Mouse (Mus musculus): ENCODE results near the gene H2-M10.1.
"Not testable (repeated sequence)": the region's sequence is repeated elsewhere in the genome, so short reads cannot be mapped to it uniquely, and the experiment has no call there.

Gene H2-M10.1

DNA sequence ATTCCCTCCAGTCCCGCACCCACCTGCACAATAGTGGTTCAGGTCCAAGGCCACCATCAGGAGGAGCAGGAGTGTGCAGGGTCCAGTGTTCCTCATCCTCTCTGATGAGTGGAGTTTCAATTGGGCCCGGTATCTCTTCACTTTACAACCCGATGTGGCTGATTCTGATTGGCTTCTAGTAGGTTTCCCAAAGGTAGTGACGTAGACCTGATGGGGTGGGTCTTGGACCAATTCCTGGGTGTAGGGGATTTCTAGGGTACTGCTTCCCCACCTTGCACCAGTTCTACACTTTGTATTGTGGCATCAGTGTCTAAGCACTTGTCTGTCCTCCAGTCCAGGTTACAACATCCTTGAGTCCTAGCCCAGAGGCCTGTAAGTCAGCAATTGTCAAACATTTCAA lies at the start of gene H2-M10.1:
TSS of gene H2-M10.1 (minus strand) at position 101 of the 400 bp plus-strand sequence.
- DNase-seq (ENCODE audit: low spot score in 2 of 2): no peak

- not testable (repeated sequence) for DNase-seq (ENCODE audit: low spot score in 2 of 2)
Measured at GRCm38 (mm10) chr17:36368317-36368716, 42.4 kb upstream of the H2-M10.1 start, which contains the start of gene H2-M10.3. H2-M10.3 (minus strand) TSS chr17:36368417.

- DNase-seq (ENCODE audit: low spot score in 2 of 2): not testable (repeated sequence)
Measured at GRCm38 (mm10) chr17:36362404-36362803, 36.4 kb upstream of the H2-M10.1 start.

DNA sequence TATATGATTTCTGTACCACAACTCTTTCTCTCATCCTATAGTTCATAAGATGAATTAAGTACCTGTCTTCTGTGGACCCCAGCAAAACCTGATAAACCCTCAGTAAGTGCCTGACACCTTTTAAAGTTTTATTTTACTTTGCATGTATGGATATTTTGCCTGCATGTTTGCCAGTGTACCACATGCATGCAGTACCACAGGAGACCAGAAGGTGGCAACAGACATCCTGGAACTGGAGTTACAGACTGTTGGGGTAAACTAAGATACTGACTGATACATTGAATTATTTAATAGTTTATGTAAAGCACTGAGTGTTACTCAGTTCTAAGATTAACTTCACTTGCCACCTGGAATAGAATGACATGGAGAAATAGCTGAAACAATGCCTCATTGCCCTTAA lies 31.6 kb upstream of the H2-M10.1 start:
- DNase-seq (ENCODE audit: low spot score in 2 of 2): peak in 1 of 2 experiments; percentile 44

DNA sequence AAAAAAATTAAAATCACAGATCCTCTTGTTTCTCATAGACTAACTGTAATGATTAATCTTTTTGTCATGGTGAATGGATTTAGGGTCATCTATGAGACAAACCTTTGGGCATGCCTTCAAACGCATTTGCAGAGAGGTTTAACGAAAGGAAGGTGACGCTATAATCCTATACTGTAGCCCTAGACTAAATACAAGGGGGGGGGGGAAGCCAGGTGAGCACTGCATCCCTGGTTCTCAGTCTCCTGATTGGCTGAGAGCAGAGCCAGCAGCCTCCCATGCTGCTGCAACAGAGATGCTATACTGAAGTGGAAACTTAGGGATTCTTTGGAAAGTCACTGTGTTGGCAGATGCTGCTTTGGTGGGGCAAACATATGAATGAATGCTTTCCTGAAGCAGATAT lies 29.8 kb upstream of the H2-M10.1 start:
- DNase-seq (ENCODE audit: low spot score in 2 of 2): no peak

GRCm38 (mm10) chr17:36355343-36355742 lies 29.4 kb upstream of the H2-M10.1 start:
- DNase-seq (ENCODE audit: low spot score in 2 of 2): peak; percentile 57 to 77

GRCm38 (mm10) chr17:36315689-36316253 lies 10.2 kb downstream of the H2-M10.1 start:
- DNase-seq (ENCODE audit: low spot score in 2 of 2): no peak

DNA sequence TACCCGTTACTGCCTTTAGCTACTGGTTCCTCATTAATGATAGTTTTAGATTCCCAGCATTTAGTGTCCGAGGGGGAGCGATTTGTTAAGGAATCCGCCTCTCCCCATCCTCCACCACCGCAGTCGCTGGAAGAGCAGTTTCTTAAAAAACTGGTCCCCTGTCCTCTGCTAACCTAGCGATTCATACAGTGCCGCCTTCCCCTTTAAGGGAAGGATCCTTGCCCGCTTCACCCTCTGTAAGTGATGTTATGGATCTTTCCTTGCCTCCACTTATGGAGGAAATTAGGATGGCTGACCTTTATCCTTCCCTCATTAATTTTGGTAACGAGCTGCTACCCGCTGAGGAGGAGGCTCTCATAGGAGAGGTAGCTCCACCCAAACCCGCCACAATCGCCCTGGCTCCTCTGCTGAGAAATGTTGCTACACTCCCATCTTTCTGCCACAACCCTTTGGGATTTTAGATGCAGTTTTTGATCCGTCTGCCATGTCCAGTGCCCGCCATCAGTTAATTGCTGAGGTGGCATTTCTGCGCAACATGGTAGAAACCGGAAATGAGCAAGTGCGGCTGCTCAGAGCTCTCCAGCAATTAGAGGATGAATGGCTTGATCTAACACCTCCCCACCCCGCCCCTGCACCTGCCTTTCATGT lies 10.8 kb downstream of the H2-M10.1 start:
- peak; percentile 47 to 49 for DNase-seq (ENCODE audit: low spot score in 2 of 2)

DNA sequence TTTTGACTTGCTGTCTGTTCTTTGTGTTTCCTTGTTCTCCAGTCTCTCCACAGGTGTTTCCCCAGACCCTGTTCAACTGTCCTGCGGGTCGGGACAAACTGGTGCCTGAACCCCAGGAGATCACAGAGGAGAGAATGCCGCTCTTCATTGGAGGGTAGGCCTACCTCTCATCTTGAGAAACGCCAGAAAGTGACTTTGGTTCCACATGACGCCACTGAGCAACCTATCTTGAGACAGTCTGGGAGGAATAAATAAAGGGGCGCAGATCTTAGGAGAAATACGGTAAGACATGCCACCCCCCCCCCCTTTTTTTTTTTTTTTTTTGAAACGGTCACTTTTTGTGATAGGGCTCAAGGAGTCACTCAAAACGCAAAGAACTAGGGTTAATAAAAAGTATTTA lies 11.4 kb downstream of the H2-M10.1 start:
- peak in 1 of 2 experiments; percentile 14 for DNase-seq (ENCODE audit: low spot score in 2 of 2)

- no peak for DNase-seq (ENCODE audit: low spot score in 2 of 2)
Measured at GRCm38 (mm10) chr17:36309293-36309692, 16.7 kb downstream of the H2-M10.1 start.

GRCm38 (mm10) chr17:36308855-36309254 lies 17.1 kb downstream of the H2-M10.1 start:
- peak; percentile 70 to 90 for DNase-seq (ENCODE audit: low spot score in 2 of 2)

DNA sequence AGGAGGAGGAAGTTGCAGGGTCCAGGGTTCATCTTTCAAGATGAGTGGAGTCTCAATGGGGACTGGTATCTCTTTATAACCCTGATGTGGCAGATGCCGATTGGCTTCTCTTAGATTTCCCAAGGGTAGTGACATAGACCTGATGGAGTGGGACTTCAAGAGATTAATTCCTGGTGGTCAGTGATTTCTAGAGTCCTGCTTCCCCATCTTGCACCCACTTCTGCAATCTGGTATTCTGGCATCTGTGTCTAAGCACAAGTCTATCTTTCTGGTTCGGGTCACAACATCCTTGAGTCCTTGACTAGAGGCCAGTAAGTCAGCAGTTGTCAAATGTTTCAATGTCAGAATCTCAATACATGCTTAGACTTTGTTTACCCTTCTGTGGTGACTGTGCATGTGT lies 39.6 kb downstream of the H2-M10.1 start, which contains the start of gene H2-M10.2:
TSS of gene H2-M10.2 (minus strand) at position 101 of the 400 bp plus-strand sequence.
- DNase-seq (ENCODE audit: low spot score in 2 of 2): no peak

DNA sequence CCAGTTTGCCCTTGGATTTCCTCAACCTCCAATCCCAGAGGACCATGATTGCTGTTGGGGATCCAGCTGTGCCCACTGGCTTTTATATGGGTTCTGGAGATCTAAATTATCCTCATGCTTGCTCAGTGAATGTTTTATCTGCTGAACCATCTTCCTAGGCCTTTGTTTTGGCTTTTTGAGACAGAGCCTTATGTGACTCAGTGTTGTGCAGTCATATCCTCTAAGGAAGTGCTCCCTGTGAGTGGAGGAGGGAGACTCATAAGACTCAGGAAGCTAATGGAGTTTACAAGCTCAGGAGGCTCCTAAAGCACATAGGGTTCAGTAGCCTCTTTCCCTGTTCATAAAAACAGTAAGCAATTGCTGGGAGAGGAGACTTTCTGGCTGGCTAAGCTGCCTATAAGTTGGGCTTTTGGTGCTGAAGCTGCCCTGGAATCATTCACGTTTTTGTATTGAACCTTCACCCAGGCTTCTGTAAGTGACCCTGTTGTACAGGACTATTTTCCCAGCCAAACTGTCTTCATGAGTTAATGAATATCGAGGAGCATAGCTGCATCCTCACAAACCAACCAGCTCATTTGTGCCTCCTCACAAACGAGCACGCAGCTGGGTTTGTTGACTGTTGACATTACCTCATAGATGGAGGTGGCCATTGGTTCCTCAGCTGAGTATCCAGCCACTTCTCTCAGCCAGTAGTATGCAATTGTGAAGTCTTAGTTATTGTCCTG lies 44.3 kb downstream of the H2-M10.1 start:
- DNase-seq (ENCODE audit: low spot score in 2 of 2): no peak

GRCm38 (mm10) chr17:36274776-36275175 lies 51.2 kb downstream of the H2-M10.1 start:
- no peak for DNase-seq (ENCODE audit: low spot score in 2 of 2)

DNA sequence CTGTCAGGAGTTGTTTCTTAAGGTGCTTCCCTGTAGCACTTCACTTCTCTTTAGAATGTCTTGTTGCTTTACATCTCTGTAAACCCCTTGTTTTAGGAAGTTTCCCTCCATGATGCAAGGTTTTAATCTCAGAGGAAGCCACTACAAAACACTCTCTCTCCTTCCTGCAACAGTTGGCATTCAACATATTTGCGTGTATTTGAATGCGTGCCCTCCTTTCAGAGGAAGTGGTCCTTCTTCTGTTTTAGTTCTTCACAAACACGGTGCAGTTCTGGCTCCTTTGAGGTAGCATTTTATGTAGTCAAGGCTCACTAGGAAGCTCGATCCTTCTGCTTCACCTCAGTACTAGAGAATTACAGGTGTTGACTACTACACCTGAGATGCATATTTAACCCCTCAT lies 52.2 kb downstream of the H2-M10.1 start:
- DNase-seq (ENCODE audit: low spot score in 2 of 2): peak in 1 of 2 experiments; percentile 38
